Mouse (Mus musculus) ES-Bruce4 (cell line): Measurements from ENCODE around the gene Ssu72. TPM values are rescaled to one million over a fixed set of nuclear protein-coding genes. Genes with fewer than 3 reads are reported as not detected.

Experiments used
- H3K27ac ChIP-seq: 2 replicates; pipeline ENCODE4 v1.5.1; 2012; ENCODE audit warnings: low read length, inconsistent platforms; ENCODE audit not compliant: insufficient read depth
- H3K27me3 ChIP-seq: 2 replicates; pipeline ENCODE4 v1.6.1; 2012; ENCODE audit warnings: mild to moderate bottlenecking, low read length, inconsistent platforms; ENCODE audit not compliant: control insufficient read depth, poor library complexity, insufficient read depth, severe bottlenecking
- H3K36me3 ChIP-seq: 2 replicates; pipeline ENCODE4 v1.6.1; 2012; ENCODE audit warnings: inconsistent platforms, mild to moderate bottlenecking, low read length, moderate library complexity; ENCODE audit not compliant: control insufficient read depth, poor library complexity, insufficient read depth, severe bottlenecking
- H3K4me1 ChIP-seq: one replicate; pipeline ENCODE4 v1.8.1; 2011; ENCODE audit warnings: low read length; ENCODE audit not compliant: control insufficient read depth, insufficient read depth
- H3K4me3 ChIP-seq: 2 replicates; pipeline ENCODE4 v1.5.1; 2011; ENCODE audit warnings: low read depth, mild to moderate bottlenecking, low read length
- H3K9ac ChIP-seq: 2 replicates; pipeline ENCODE4 v1.6.1; 2012; ENCODE audit warnings: low read depth, mild to moderate bottlenecking, inconsistent platforms; ENCODE audit not compliant: poor library complexity, severe bottlenecking
- H3K9me3 ChIP-seq: replicated peaks from 2 replicates; pipeline ENCODE4 v1.6.1; 2012; ENCODE audit warnings: mild to moderate bottlenecking, low read length, inconsistent platforms; ENCODE audit not compliant: control insufficient read depth, poor library complexity, insufficient read depth, severe bottlenecking
- CTCF ChIP-seq: IDR thresholded peaks from one replicate; pipeline ENCODE4 v1.8.1; 2011; ENCODE audit warnings: low read depth, low read length
- EP300 ChIP-seq: IDR thresholded peaks from 2 replicates; pipeline ENCODE4 v1.6.1; 2011; ENCODE audit warnings: low read depth, low read length; ENCODE audit not compliant: insufficient read depth
- POLR2A ChIP-seq: IDR thresholded peaks from one replicate; pipeline ENCODE4 v1.8.1; 2011; ENCODE audit warnings: low read length; ENCODE audit not compliant: insufficient read depth
- polyA plus RNA-seq: library from polyadenylated mRNA; stranded (reverse); fragments of >200 nt; gene quantifications from 2 replicates; pipeline ENCODE4 v1.2.4, GENCODE M21; 2011; ENCODE audit warnings: low read depth; ENCODE audit not compliant: missing spikeins, insufficient read depth, insufficient read length

The Ssu72 gene
- polyA plus RNA-seq, 1 experiment, result 151 TPM

DNA sequence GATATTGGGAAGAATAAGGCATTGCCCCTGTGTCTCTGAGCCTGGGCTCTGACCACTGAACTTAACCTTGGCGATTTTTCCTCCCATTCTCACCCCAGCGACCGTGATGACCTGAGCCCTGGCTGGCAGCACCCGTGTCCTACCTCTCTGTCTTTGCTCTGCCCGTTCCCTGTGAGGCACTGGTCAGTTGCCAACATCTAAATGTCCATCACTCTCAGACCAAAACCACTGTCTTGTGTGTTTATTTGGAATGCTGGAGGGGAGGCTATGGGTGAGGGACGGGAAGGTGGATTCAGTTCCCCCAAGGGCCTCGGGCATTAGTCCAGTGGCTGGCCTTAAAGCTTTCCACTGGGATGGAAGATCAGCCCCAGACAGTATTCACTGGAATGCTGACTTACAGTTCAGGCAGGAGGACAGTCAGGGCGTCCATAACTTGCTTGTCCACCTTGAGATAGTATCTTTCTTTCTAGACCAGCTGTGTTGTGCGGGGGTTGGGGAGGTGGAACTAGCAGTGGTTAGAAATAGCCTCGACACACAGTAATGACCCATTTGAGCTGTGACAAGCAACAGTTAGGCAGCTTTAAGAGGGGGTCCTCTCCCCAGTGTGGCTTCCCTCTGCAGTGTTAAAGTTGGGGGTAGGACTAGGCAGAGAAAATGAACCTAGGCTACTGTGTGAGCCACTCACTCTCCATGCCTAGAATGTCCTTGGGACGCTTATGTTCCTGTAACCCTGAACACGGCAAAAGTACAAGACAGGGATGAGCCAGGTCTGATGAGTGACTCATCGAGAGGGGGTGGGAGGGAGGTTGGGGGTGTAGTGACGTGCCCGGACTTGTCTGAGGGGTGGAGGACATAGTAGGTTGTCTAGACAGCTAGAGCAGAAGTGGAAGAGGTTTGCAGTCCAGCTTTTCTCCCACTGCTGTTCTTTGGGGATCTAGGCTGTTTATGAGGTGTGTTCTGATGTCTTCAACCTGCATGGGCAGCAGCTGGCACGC lies 8.0 kb upstream of the Ssu72 start:
- peak overlapping the region; percentile 93 for H3K27ac ChIP-seq
- H3K27me3 ChIP-seq, result no peaks in the 10 kb centered on the region
- H3K9ac ChIP-seq, result peak overlapping the region; percentile 64
- H3K4me1 ChIP-seq, result peaks cover 2% of the 10 kb centered on the region
- peak; percentile 25 for TF ChIP-seq POLR2A
- peak; percentile 93 for TF ChIP-seq EP300
- TF ChIP-seq CTCF, result no peak
- no peaks in the 10 kb centered on the region for H3K36me3 ChIP-seq
- H3K9me3 ChIP-seq, result no peaks in the 10 kb centered on the region
- peak overlapping the region; percentile 70 for H3K4me3 ChIP-seq

DNA sequence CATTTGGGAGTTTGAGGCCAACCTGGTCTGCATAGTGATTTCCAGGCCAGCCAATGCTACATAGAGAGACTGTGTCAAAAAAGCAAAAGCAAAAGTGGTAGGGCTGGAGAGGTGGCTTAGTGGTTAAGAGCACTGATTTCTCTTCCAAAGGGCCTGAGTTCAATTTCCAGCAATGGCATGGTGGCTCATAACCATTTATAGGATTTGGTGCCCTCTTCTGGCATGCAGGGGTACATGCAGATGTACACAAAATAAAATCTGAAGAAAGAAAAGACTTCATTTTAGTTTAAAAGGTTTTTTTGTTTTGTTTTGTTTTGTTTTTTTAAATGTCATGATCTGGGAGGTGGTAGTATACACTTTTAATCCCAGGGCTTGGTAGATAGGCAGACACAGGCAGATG lies 4.2 kb upstream of the Ssu72 start:
- H3K27me3 ChIP-seq, result no peaks in the 10 kb centered on the region
- H3K36me3 ChIP-seq, result no peaks in the 10 kb centered on the region
- no peak overlapping the region for H3K9ac ChIP-seq
- H3K9me3 ChIP-seq, result no peaks in the 10 kb centered on the region
- H3K27ac ChIP-seq, result no peak overlapping the region
- peaks cover 1% of the 10 kb centered on the region for H3K4me1 ChIP-seq
- no peak for TF ChIP-seq EP300
- no peak for TF ChIP-seq POLR2A
- H3K4me3 ChIP-seq, result no peak overlapping the region

GRCm38 (mm10) chr4:155703425-155703929 lies 1.1 kb upstream of the Ssu72 start:
- H3K4me1 ChIP-seq, result peaks cover 3% of the 10 kb centered on the region
- H3K9ac ChIP-seq, result peak overlapping the region; percentile 50; the same call in 1 of the 2 replicates
- no peaks in the 10 kb centered on the region; the same call in 1 of the 2 replicates for H3K36me3 ChIP-seq
- no peak overlapping the region for H3K27ac ChIP-seq
- no peak overlapping the region for H3K4me3 ChIP-seq
- no peaks in the 10 kb centered on the region for H3K27me3 ChIP-seq
- no peak for TF ChIP-seq CTCF
- H3K9me3 ChIP-seq, result no peaks in the 10 kb centered on the region

DNA sequence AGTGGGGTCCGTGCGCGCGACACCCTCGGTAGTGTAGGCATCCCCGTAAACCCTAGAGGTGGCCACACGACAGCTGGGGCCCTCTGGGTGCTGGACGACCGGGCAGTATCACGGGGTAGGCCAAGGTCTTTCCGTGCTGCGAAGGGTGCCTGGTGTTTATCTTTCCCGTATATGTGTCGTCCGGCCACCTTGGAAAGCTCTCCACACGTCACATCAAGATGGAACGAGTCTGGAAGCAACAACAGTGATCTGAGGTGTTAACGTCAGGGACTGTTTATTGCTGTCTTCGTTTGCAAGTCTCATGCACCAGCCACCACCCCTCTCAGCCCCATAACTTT lies 961 bp downstream of the Ssu72 start:
- H3K27me3 ChIP-seq, result no peaks in the 10 kb centered on the region
- H3K36me3 ChIP-seq, result no peaks in the 10 kb centered on the region; the same call in 1 of the 2 replicates
- peak overlapping the region; percentile 24 for H3K27ac ChIP-seq
- peaks cover 3% of the 10 kb centered on the region for H3K4me1 ChIP-seq
- peak overlapping the region; percentile 50 for H3K9ac ChIP-seq
- no peak for TF ChIP-seq POLR2A
- no peak for TF ChIP-seq CTCF
- H3K9me3 ChIP-seq, result no peaks in the 10 kb centered on the region
- peak overlapping the region; percentile 86 for H3K4me3 ChIP-seq

DNA sequence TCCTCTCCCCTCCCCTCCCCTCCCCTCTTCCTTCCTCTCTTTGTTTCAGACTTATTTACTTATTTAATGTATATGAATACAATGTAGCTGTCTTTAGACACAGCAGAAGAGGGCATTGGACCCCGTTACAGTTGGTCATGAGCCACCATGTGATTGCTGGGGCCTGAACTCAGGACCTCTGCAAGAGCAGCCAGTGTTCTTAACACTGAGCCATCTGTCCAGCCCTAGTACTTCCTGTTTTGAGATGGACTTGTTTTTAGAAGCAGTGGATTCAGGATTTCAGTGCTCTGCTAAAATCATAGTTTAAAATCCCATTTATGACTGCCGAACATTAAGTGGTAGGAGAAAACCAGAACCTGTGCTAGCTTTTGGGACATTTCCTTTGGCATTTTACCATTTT lies 4.0 kb downstream of the Ssu72 start:
- Histone ChIP-seq H3K4me1 (peaks cover 3% of the 10 kb centered on the region), H3K4me3 (no peak overlapping the region), H3K36me3 (no peaks in the 10 kb centered on the region; the same call in 1 of the 2 replicates), H3K27me3 (no peaks in the 10 kb centered on the region), H3K9me3 (no peaks in the 10 kb centered on the region), H3K27ac (no peak overlapping the region), H3K9ac (no peak overlapping the region)
- no peak for TF ChIP-seq POLR2A
- TF ChIP-seq EP300, result no peak
- no peak for TF ChIP-seq CTCF

- no peaks in the 10 kb centered on the region for H3K27me3 ChIP-seq
- H3K4me3 ChIP-seq, result no peak overlapping the region
- TF ChIP-seq POLR2A (no peak), EP300 (no peak), CTCF (no peak)
- no peaks in the 10 kb centered on the region for H3K9me3 ChIP-seq
- H3K36me3 ChIP-seq, result no peaks in the 10 kb centered on the region; the same call in 1 of the 2 replicates
- peaks cover 3% of the 10 kb centered on the region for H3K4me1 ChIP-seq
- H3K27ac ChIP-seq, result peak overlapping the region; percentile 81; the same call in 1 of the 2 replicates
- no peak overlapping the region for H3K9ac ChIP-seq
These were observed 4.4 kb downstream of the Ssu72 start for GRCm38 (mm10) chr4:155708988-155709387.
